Mouse (Mus musculus) intestine, embryonic 14.5 days (tissue): ENCODE results near the gene Eef1akmt2. TPM values are rescaled to one million over a fixed set of nuclear protein-coding genes. Genes with fewer than 3 reads are reported as not detected.

Experiments used
- ATAC-seq: fragments of 200-750 bp; cut with Nextera tagmentation; replicated peaks from 2 replicates; pipeline ENCODE4 v1.8.0; 2017; ENCODE audit warnings: low read depth, moderate number of reproducible peaks, moderate TSS enrichment, moderate library complexity; ENCODE audit not compliant: low FRiP score, low TSS enrichment
- DNase-seq: peaks from one replicate; pipeline ENCODE4 v3.0.0-alpha.2; 2018; ENCODE audit warnings: low spot score
- H3K27ac ChIP-seq: fragments of 300-500 bp; sonication (generic); 2 replicates; pipeline ENCODE4 v1.5.1; 2014; ENCODE audit warnings: low read depth, mild to moderate bottlenecking, control low read depth
- H3K27me3 ChIP-seq: fragments of 300-500 bp; sonication (generic); replicated peaks from 2 replicates; pipeline ENCODE4 v1.6.1; 2014; ENCODE audit warnings: low read length, control low read depth; ENCODE audit not compliant: control insufficient read depth, insufficient read depth
- H3K36me3 ChIP-seq: fragments of 300-500 bp; sonication (generic); 2 replicates; pipeline ENCODE4 v1.6.1; 2014; ENCODE audit warnings: low read length, control low read depth; ENCODE audit not compliant: control insufficient read depth, insufficient read depth
- H3K4me1 ChIP-seq: fragments of 300-500 bp; sonication (generic); replicated peaks from 2 replicates; pipeline ENCODE4 v1.6.1; 2014; ENCODE audit warnings: low read length, control low read depth, mixed read lengths; ENCODE audit not compliant: control insufficient read depth, insufficient read depth
- H3K4me2 ChIP-seq: fragments of 300-500 bp; sonication (generic); 2 replicates; pipeline ENCODE4 v1.6.1; 2014; ENCODE audit warnings: low read length
- H3K4me3 ChIP-seq: fragments of 300-500 bp; sonication (generic); 2 replicates; pipeline ENCODE4 v1.5.1; 2014; ENCODE audit warnings: low read depth, low read length, control low read depth, mixed read lengths
- H3K9ac ChIP-seq: fragments of 300-500 bp; sonication (generic); 2 replicates; pipeline ENCODE4 v1.6.1; 2014; ENCODE audit warnings: mild to moderate bottlenecking, low read length
- H3K9me3 ChIP-seq: fragments of 300-500 bp; sonication (generic); 2 replicates; pipeline ENCODE4 v1.6.1; 2016; ENCODE audit warnings: low read length, control low read depth; ENCODE audit not compliant: control insufficient read depth
- WGBS: fragments of 180-500 bp; shearing (Covaris S2); extraction: QIAGEN DNeasy Blood & Tissue Kit; methylation state at CpG from one replicate; pipeline ENCODE4 v1.1.7; 2014; 5-methylcytosine and 5-hydroxymethylcytosine counted together
- polyA plus RNA-seq: library from polyadenylated mRNA; unstranded; fragments of >200 nt; fragmentation: Nextera tagmentation; extraction: Ambion mirVana; gene quantifications from 2 replicates; pipeline ENCODE4 v1.2.1, GENCODE M21; 2014

Gene Eef1akmt2
- polyA plus RNA-seq, 1 experiment from 2014 or later: 59.6 TPM

DNA sequence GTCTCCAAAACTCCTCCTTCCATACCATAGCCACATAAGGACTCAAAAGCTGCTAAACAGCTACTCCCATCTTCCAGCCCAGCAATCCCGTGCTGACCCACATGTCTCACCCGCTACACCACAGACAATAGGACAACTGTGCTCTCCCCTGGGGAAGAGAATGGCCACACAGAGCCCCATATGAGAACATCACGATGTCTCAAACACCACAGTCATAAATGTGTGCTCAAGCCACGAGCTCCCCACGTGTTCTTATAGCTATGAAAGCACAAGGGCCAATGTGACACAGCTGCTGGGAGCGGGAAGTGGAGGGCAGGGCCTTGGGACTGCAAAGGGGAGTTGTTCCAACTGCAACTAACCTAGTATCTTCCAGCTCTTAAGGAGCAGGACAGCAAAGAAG lies 59.0 kb downstream of the Eef1akmt2 start:
- ATAC-seq (no peak), DNase-seq (no peak)
- no peaks in the 10 kb centered on the region for H3K9me3 ChIP-seq
- 67% methylated on average over 6 of the region's 6 CpGs for WGBS
- no peak overlapping the region for H3K27ac ChIP-seq
- no peaks in the 10 kb centered on the region for H3K27me3 ChIP-seq
- no peak overlapping the region for H3K4me3 ChIP-seq
- no peaks in the 10 kb centered on the region for H3K36me3 ChIP-seq
- no peak overlapping the region for H3K9ac ChIP-seq
- H3K4me2 ChIP-seq: no peak overlapping the region
- H3K4me1 ChIP-seq: 0 out of 2 replicates have a peak, but pooled peaks cover 6% of the 10 kb centered on the region

DNA sequence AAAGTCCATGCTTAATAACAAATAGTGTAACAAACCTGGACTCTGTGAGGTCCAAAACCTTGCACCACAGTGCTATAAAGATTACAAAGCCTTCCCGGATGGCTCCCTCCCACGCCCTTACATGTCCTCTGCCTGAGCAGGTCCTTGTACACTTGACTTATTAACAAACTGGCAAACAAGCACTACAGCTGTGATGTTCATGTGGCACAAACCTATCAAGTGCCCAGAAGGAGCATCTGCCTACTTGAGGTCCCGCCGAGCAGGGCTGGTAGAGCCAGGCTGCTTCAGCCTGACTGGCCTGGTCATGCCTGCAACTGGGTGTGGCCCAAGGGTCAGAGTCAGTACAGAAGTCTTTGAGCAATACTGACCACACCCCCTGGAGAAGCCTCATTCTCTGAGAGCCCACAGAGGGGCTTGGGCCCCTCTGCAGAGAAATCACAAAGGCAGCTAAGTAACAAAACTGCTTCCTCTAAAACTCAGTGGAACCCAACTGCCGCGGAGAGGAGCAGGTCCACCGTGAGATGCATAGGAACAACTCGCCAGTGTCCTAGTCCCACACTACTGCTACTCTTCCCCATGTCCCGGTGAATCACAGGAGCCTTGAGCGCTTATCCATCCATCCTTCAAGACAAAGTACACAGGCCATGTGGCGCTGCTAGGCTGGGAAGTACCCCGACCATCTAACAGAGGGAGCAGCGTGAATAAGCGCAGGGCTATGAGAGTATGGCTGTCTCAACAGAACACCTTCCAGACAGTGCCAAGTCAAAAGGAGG lies 61.8 kb downstream of the Eef1akmt2 start:
- Histone ChIP-seq H3K9ac (no peak overlapping the region), H3K27ac (no peak overlapping the region), H3K4me1 (peaks cover 24% of the 10 kb centered on the region), H3K36me3 (no peaks in the 10 kb centered on the region), H3K9me3 (no peaks in the 10 kb centered on the region), H3K4me2 (no peak overlapping the region), H3K4me3 (no peak overlapping the region), H3K27me3 (no peaks in the 10 kb centered on the region)
- WGBS: 79% methylated on average over 14 of the region's 14 CpGs
- DNase-seq (no peak), ATAC-seq (no peak)

GRCm38 (mm10) chr7:132788826-132789225 lies 63.6 kb downstream of the Eef1akmt2 start:
- no peak overlapping the region for H3K9ac ChIP-seq
- H3K4me2 ChIP-seq: no peak overlapping the region
- WGBS: 91% methylated on average over 13 of the region's 13 CpGs
- H3K27ac ChIP-seq: no peak overlapping the region
- DNase-seq: no peak
- H3K4me3 ChIP-seq: no peak overlapping the region
- H3K36me3 ChIP-seq: no peaks in the 10 kb centered on the region
- H3K4me1 ChIP-seq: peaks cover 24% of the 10 kb centered on the region
- H3K9me3 ChIP-seq: no peaks in the 10 kb centered on the region
- H3K27me3 ChIP-seq: no peaks in the 10 kb centered on the region
- ATAC-seq: no peak

GRCm38 (mm10) chr7:132787496-132788190 lies 64.8 kb downstream of the Eef1akmt2 start:
- H3K9ac ChIP-seq: no peak overlapping the region
- H3K4me2 ChIP-seq: no peak overlapping the region
- WGBS: 79% methylated on average over 4 of the region's 4 CpGs
- no peaks in the 10 kb centered on the region for H3K27me3 ChIP-seq
- no peak for DNase-seq
- peaks cover 21% of the 10 kb centered on the region for H3K4me1 ChIP-seq
- ATAC-seq: no peak
- no peaks in the 10 kb centered on the region for H3K36me3 ChIP-seq
- H3K27ac ChIP-seq: no peak overlapping the region
- no peak overlapping the region for H3K4me3 ChIP-seq
- H3K9me3 ChIP-seq: no peaks in the 10 kb centered on the region

GRCm38 (mm10) chr7:132787022-132787421 lies 65.5 kb downstream of the Eef1akmt2 start:
- Histone ChIP-seq H3K36me3 (no peaks in the 10 kb centered on the region), H3K4me1 (peaks cover 21% of the 10 kb centered on the region), H3K4me2 (no peak overlapping the region), H3K27ac (peak overlapping the region; percentile 6; the same call in 1 of the 2 replicates), H3K9ac (no peak overlapping the region), H3K4me3 (no peak overlapping the region), H3K9me3 (no peaks in the 10 kb centered on the region), H3K27me3 (no peaks in the 10 kb centered on the region)
- ATAC-seq (0 out of 2 replicates have a peak, but pooled peaks have one; percentile 37), DNase-seq (no peak)
- WGBS: 94% methylated on average over 4 of the region's 4 CpGs

DNA sequence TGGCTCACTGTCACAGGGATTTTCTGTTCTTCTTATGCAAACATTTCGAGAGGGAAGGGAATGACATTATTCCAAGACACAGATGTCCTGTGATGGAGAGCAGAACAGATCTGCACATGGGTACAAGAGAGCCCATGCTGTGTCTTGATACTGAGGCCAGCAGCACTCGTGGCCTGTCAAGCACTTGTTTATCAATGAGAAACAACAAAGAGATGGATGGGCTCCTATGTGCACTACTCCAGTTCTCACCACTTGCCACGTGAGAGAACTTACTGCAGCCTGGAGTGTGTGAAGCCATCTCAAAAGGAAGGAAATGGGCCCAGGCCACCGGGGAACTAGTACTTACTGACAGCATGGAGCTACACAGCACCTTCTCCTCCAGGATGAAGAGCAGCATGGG lies 66.0 kb downstream of the Eef1akmt2 start:
- Histone ChIP-seq H3K36me3 (no peaks in the 10 kb centered on the region), H3K9ac (no peak overlapping the region), H3K4me2 (no peak overlapping the region), H3K4me1 (peaks cover 21% of the 10 kb centered on the region), H3K27ac (peak overlapping the region; percentile 6; the same call in 1 of the 2 replicates), H3K27me3 (no peaks in the 10 kb centered on the region), H3K4me3 (no peak overlapping the region), H3K9me3 (no peaks in the 10 kb centered on the region)
- DNase-seq: no peak
- 0 out of 2 replicates have a peak, but pooled peaks have one; percentile 54 for ATAC-seq
- 16% methylated on average over 4 of the region's 4 CpGs for WGBS

DNA sequence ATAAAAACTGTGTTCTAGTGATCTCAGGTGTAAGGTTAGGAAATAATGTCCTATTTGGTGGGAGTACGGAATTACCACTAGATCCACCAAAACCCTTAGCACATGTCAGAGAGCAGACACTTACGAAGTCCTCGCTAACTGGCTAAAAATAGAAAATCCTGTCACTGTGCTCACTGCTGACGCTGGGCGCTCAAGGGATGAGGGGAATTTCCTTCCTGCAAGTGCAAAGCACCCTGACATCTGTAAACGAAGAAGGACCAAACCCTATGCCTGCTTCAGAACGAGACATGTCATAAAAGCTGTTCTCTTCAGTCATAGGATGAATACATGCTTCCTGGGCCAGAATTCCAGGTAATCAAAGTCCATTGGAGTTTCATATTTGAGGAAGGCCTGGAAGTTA lies 66.5 kb downstream of the Eef1akmt2 start:
- Histone ChIP-seq H3K36me3 (no peaks in the 10 kb centered on the region), H3K4me2 (no peak overlapping the region), H3K4me3 (no peak overlapping the region), H3K27me3 (no peaks in the 10 kb centered on the region), H3K9ac (no peak overlapping the region), H3K27ac (no peak overlapping the region), H3K4me1 (peaks cover 26% of the 10 kb centered on the region), H3K9me3 (no peaks in the 10 kb centered on the region)
- WGBS: 26% methylated on average over 7 of the region's 7 CpGs
- DNase-seq (no peak), ATAC-seq (no peak)

DNA sequence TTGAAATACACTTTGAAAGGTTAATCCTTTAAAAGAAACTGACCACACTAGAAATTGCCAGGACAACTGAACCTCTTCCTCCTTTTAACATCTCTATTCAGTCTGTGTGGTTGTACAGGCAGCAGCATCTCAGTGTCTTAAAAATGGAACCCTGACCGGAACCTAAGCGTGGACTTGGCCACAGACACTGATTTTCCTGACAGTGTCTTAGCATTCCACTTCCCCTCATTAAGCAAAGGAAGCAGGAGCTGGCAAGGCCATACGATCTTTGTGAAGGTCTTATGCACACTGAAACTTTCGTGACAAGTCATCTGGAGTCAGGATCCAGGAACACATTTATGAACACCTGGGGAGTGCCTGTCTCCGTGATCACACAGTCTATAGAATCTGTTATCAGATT lies 68.4 kb downstream of the Eef1akmt2 start:
- H3K27ac ChIP-seq: no peak overlapping the region
- H3K9me3 ChIP-seq: no peaks in the 10 kb centered on the region
- peaks cover 1% of the 10 kb centered on the region; the same call in 1 of the 2 replicates for H3K36me3 ChIP-seq
- H3K27me3 ChIP-seq: no peaks in the 10 kb centered on the region
- DNase-seq (no peak), ATAC-seq (no peak)
- H3K9ac ChIP-seq: no peak overlapping the region
- no peak overlapping the region for H3K4me2 ChIP-seq
- WGBS: 79% methylated on average over 5 of the region's 5 CpGs
- peaks cover 30% of the 10 kb centered on the region for H3K4me1 ChIP-seq
- H3K4me3 ChIP-seq: no peak overlapping the region
